Mouse (Mus musculus) testis, adult 2 months (tissue): ENCODE results near the gene Cenpm.

Source experiments
- CTCF ChIP-seq: fragments of 200-500 bp; IDR thresholded peaks from 2 replicates; pipeline ENCODE4 v1.5.1; 2012; ENCODE audit warnings: low read depth, mild to moderate bottlenecking, inconsistent platforms, low read length, moderate library complexity; ENCODE audit not compliant: control insufficient read depth, insufficient read depth, insufficient replicate concordance
- POLR2A ChIP-seq: fragments of 200-500 bp; IDR thresholded peaks from 2 replicates; pipeline ENCODE4 v1.6.1; 2012; ENCODE audit warnings: low read depth, mild to moderate bottlenecking, inconsistent platforms, low read length, moderate library complexity; ENCODE audit not compliant: control insufficient read depth

- TF ChIP-seq CTCF, result no peak
- no peak for TF ChIP-seq POLR2A
Observed at GRCm38 (mm10) chr15:82203611-82204351, 40.8 kb downstream of the Cenpm start.
